Mouse (Mus musculus): Measurements from ENCODE around the gene Tbx3. TPM values are rescaled to one million over a fixed set of nuclear protein-coding genes. Genes with fewer than 3 reads are reported as not detected.

Gene Tbx3
- polyA plus RNA-seq, 1 experiment from 2014 or later, result 2.4 TPM

DNA sequence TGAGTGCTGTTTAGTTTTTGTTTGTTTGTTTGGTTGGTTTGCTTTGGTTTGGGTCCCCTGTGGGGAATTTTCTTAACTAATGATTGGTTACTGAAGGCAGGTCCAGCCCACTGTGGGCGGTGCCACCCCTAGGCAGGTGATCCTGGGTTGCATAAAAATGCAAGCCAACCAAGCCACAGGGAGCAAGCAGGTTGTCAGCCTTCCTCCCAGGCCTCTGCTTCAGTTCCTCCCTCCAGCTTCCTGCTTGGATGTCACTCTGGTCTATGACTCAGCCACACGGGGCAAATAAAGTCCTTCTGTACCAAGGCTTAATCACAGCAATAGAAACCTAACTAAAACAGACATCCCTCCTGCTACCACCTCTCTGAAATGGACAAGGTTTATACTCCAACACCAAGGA is 35.6 kb upstream of the Tbx3 start:
- ATAC-seq, result no peak
- H3K9me3 ChIP-seq (replicated peaks; ENCODE audit: control insufficient read depth, low read length, poor library complexity, severe bottlenecking), result no peaks in the 10 kb centered on the region
- 87% methylated on average over 2 of the region's 2 CpGs for WGBS
- H3K4me2 ChIP-seq (ENCODE audit: low read length), result no peak overlapping the region
- no peaks in the 10 kb centered on the region; the same call in none of the 2 replicates for H3K27me3 ChIP-seq (ENCODE audit: control insufficient read depth, insufficient read depth, low read depth, low read length)
- no peak overlapping the region for H3K27ac ChIP-seq (ENCODE audit: low read length)
- no peaks in the 10 kb centered on the region for H3K4me1 ChIP-seq (ENCODE audit: control insufficient read depth, insufficient read depth, low read length)
- no peak overlapping the region for H3K9ac ChIP-seq (ENCODE audit: low read depth, low read length)
- H3K4me3 ChIP-seq (ENCODE audit: low read depth, low read length), result no peak overlapping the region
- H3K36me3 ChIP-seq (ENCODE audit: control insufficient read depth, insufficient read depth, low read length), result no peaks in the 10 kb centered on the region

DNA sequence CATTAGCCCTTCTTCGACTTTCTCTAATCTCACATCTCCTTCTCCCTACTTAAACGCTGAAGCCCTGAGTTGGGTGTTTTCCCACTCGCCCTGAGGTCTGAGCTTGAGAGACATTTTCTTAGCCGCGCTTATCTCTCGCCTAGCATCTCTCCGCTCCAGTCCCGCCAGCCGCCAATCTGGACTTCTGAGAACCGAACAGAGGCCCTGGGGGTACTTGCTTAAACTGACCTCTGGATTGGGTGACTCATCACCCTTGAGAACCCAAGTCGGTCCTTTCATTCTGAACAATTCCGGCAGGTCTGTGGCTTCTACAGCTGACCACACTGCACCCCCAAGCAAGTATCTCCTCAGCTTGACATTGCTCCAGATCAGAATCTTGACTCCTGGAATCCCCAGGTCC is 32.2 kb upstream of the Tbx3 start:
- Histone ChIP-seq H3K27me3 (ENCODE audit: control insufficient read depth, insufficient read depth, low read depth, low read length) (no peaks in the 10 kb centered on the region; the same call in 1 of the 2 replicates), H3K4me3 (ENCODE audit: low read depth, low read length) (no peak overlapping the region), H3K9ac (ENCODE audit: low read depth, low read length) (no peak overlapping the region), H3K4me1 (ENCODE audit: control insufficient read depth, insufficient read depth, low read length) (no peaks in the 10 kb centered on the region), H3K36me3 (ENCODE audit: control insufficient read depth, insufficient read depth, low read length) (no peaks in the 10 kb centered on the region), H3K4me2 (ENCODE audit: low read length) (no peak overlapping the region), H3K27ac (ENCODE audit: low read length) (no peak overlapping the region), H3K9me3 (replicated peaks; ENCODE audit: control insufficient read depth, low read length, poor library complexity, severe bottlenecking) (no peaks in the 10 kb centered on the region)
- WGBS, result 86% methylated on average over 12 of the region's 12 CpGs
- no peak for ATAC-seq

DNA sequence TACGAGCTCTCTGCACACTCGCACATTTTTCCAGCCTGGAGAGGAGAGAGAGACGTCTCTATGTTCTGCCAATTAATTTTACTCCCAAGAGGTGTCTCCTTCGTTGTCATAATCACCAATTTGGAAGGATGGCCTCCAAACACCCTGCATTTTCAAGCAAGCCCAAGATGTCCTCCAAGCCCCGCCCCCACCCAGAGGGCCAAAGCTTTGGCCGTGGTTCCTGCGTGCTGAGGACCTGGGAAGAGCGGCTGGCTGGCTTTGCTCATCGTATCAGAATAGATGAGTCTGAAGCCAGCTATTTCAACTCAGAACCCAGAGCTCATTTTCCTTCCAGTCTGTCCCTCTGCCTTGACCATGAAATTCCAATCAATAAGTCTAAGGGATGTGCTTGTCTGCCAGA is 29.4 kb upstream of the Tbx3 start:
- no peaks in the 10 kb centered on the region for H3K36me3 ChIP-seq (ENCODE audit: control insufficient read depth, insufficient read depth, low read length)
- H3K4me1 ChIP-seq (ENCODE audit: control insufficient read depth, insufficient read depth, low read length), result no peaks in the 10 kb centered on the region
- H3K4me2 ChIP-seq (ENCODE audit: low read length), result no peak overlapping the region
- no peaks in the 10 kb centered on the region for H3K9me3 ChIP-seq (replicated peaks; ENCODE audit: control insufficient read depth, low read length, poor library complexity, severe bottlenecking)
- 73% methylated on average over 9 of the region's 9 CpGs for WGBS
- no peak for ATAC-seq
- H3K9ac ChIP-seq (ENCODE audit: low read depth, low read length), result no peak overlapping the region
- no peak overlapping the region for H3K27ac ChIP-seq (ENCODE audit: low read length)
- H3K27me3 ChIP-seq (ENCODE audit: control insufficient read depth, insufficient read depth, low read depth, low read length), result no peaks in the 10 kb centered on the region; the same call in 1 of the 2 replicates
- no peak overlapping the region for H3K4me3 ChIP-seq (ENCODE audit: low read depth, low read length)

DNA sequence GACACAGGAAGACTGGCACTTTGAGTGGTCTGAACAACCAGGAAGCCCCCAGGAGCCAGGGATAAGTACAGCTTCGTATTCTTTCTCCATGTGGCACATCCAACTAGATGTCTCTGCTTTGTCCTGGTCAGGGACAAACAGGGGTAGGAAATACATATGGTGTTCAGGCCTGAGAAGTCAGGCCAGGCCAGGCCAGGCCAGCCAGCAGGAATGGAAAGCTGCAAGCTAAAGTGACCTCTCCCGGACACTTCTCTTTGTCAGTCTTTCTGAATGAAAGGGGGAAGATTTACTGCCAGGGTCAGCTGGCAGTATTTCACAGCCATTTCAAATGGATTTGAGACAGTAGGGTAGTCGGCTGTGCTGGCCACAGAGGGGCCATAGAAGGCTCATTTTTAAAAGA is 28.8 kb upstream of the Tbx3 start:
- Histone ChIP-seq H3K4me3 (ENCODE audit: low read depth, low read length) (no peak overlapping the region), H3K9ac (ENCODE audit: low read depth, low read length) (no peak overlapping the region), H3K4me1 (ENCODE audit: control insufficient read depth, insufficient read depth, low read length) (no peaks in the 10 kb centered on the region), H3K27ac (ENCODE audit: low read length) (no peak overlapping the region), H3K9me3 (replicated peaks; ENCODE audit: control insufficient read depth, low read length, poor library complexity, severe bottlenecking) (no peaks in the 10 kb centered on the region), H3K36me3 (ENCODE audit: control insufficient read depth, insufficient read depth, low read length) (no peaks in the 10 kb centered on the region), H3K27me3 (ENCODE audit: control insufficient read depth, insufficient read depth, low read depth, low read length) (no peaks in the 10 kb centered on the region; the same call in 1 of the 2 replicates), H3K4me2 (ENCODE audit: low read length) (no peak overlapping the region)
- WGBS, result 28% methylated on average over 3 of the region's 3 CpGs
- ATAC-seq, result no peak

DNA sequence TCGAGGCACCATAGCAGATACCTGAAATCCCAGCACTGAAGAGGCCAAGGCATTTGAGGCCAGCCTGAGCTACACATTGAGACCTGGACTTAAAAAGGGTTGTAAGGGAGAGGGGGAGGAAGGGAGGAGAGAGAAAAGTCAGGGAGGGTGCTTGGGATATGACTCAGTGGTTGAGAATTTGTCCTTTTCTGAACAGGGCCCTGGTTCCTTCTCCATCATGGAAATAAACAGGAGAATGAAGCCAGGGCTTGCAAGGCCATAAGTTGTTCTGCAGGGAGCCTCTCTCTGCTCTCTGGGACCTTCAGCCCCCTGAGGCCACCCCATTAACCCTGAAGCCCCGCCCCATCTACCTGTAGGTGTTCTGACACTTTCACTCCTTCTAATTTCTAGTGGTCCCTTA is 23.5 kb upstream of the Tbx3 start:
- ATAC-seq, result no peak
- Histone ChIP-seq H3K4me2 (ENCODE audit: low read length) (no peak overlapping the region), H3K4me1 (ENCODE audit: control insufficient read depth, insufficient read depth, low read length) (no peaks in the 10 kb centered on the region), H3K27ac (ENCODE audit: low read length) (no peak overlapping the region), H3K9ac (ENCODE audit: low read depth, low read length) (no peak overlapping the region), H3K27me3 (ENCODE audit: control insufficient read depth, insufficient read depth, low read depth, low read length) (peaks cover 8% of the 10 kb centered on the region), H3K36me3 (ENCODE audit: control insufficient read depth, insufficient read depth, low read length) (no peaks in the 10 kb centered on the region), H3K4me3 (ENCODE audit: low read depth, low read length) (no peak overlapping the region), H3K9me3 (replicated peaks; ENCODE audit: control insufficient read depth, low read length, poor library complexity, severe bottlenecking) (no peaks in the 10 kb centered on the region)
- WGBS, result 64% methylated on average over 2 of the region's 2 CpGs

DNA sequence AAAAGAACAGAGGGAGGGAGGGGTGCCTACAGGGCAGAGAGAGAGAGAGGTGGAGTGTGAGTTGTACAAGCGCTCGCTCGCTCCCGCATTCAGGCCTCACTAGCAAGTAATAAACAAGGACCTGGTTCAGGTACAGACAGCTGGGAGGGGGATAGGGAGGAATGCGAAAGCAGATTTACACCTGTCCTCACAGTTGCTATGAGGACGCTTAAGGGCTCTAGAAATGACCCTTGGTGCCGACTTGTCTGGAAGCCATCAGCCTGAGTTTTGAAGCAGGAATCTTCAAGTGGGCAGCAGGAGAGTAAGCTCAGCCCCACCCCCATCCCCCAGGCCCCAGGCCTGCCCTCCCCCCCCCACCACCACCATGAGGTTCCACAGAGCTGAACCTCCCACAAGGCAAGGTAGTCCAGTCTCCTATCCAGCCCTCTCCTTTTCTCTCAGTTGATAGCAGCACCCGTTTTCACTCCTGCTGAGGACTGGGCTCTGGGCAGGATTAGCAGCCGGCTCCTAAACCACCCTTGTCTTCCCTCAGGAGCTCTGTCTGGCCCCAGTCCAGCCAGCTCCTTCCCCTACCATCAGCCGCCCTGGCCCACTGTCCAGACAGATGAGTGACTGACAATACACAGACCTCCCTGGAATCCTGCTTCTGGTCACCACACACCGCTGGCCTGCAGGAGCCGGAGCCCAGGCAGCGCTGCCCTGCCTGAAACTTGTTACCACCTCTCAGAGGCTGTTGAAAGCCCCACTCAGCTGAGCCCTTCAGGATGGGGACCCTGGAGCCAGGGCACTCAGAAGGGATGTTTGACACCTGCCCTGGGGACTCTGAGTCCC is 19.1 kb upstream of the Tbx3 start:
- Histone ChIP-seq H3K9me3 (replicated peaks; ENCODE audit: control insufficient read depth, low read length, poor library complexity, severe bottlenecking) (no peaks in the 10 kb centered on the region), H3K4me2 (ENCODE audit: low read length) (no peak overlapping the region), H3K27ac (ENCODE audit: low read length) (no peak overlapping the region), H3K36me3 (ENCODE audit: control insufficient read depth, insufficient read depth, low read length) (no peaks in the 10 kb centered on the region), H3K27me3 (ENCODE audit: control insufficient read depth, insufficient read depth, low read depth, low read length) (peaks cover 30% of the 10 kb centered on the region), H3K9ac (ENCODE audit: low read depth, low read length) (no peak overlapping the region), H3K4me3 (ENCODE audit: low read depth, low read length) (no peak overlapping the region), H3K4me1 (ENCODE audit: control insufficient read depth, insufficient read depth, low read length) (no peaks in the 10 kb centered on the region)
- 25% methylated on average over 13 of the region's 13 CpGs for WGBS
- no peak for ATAC-seq

DNA sequence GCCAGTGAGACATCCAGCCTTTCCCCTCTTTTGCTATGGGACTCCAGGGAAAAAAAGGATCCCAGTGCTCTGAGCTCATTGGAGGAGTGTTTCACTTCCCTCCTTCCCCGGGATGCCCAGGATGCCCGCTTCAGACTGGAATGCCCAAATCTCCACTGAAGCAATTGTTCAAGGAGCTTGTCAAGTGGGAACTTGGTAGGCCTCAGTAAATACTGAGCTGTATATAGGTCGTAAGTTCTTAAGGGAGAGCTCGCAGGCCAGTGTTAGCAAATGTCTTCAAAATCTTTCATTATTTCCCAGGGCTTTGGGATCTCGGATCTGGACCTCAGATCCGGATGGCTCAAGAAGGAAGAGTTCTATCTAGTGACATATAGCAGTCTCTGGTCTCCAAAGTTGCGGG is 14.1 kb upstream of the Tbx3 start:
- no peaks in the 10 kb centered on the region for H3K9me3 ChIP-seq (replicated peaks; ENCODE audit: control insufficient read depth, low read length, poor library complexity, severe bottlenecking)
- H3K4me2 ChIP-seq (ENCODE audit: low read length), result no peak overlapping the region
- no peak overlapping the region for H3K9ac ChIP-seq (ENCODE audit: low read depth, low read length)
- H3K27me3 ChIP-seq (ENCODE audit: control insufficient read depth, insufficient read depth, low read depth, low read length), result peaks cover 74% of the 10 kb centered on the region
- H3K36me3 ChIP-seq (ENCODE audit: control insufficient read depth, insufficient read depth, low read length), result no peaks in the 10 kb centered on the region
- WGBS, result 6% methylated on average over 7 of the region's 7 CpGs
- no peak overlapping the region for H3K4me3 ChIP-seq (ENCODE audit: low read depth, low read length)
- ATAC-seq, result no peak
- no peak overlapping the region for H3K27ac ChIP-seq (ENCODE audit: low read length)
- no peaks in the 10 kb centered on the region for H3K4me1 ChIP-seq (ENCODE audit: control insufficient read depth, insufficient read depth, low read length)

DNA sequence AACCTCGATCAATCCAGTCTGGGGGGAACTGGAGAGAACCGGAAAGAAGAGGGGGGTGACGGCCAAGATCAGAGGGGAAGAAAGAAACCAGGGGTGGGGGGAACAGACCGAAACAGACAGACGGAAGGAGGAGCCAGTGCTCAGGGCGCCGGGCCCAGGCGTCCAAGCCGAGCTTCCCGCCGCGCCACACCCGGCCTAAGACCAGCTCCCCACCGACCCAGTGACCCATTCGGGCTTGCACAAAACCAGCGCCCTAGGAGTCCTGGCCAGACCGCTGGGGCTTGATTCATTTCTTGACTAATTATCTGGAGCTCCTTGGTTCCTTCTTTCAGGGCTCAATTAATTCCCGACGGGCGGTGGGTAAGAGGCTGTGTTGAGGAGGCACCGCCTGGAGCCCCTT is 13.6 kb upstream of the Tbx3 start:
- H3K27me3 ChIP-seq (ENCODE audit: control insufficient read depth, insufficient read depth, low read depth, low read length), result peaks cover 69% of the 10 kb centered on the region
- H3K9ac ChIP-seq (ENCODE audit: low read depth, low read length), result no peak overlapping the region
- H3K27ac ChIP-seq (ENCODE audit: low read length), result no peak overlapping the region
- H3K9me3 ChIP-seq (replicated peaks; ENCODE audit: control insufficient read depth, low read length, poor library complexity, severe bottlenecking), result no peaks in the 10 kb centered on the region
- H3K36me3 ChIP-seq (ENCODE audit: control insufficient read depth, insufficient read depth, low read length), result no peaks in the 10 kb centered on the region
- no peak overlapping the region for H3K4me2 ChIP-seq (ENCODE audit: low read length)
- 1% methylated on average over 21 of the region's 21 CpGs for WGBS
- H3K4me3 ChIP-seq (ENCODE audit: low read depth, low read length), result no peak overlapping the region
- no peak for ATAC-seq
- H3K4me1 ChIP-seq (ENCODE audit: control insufficient read depth, insufficient read depth, low read length), result no peaks in the 10 kb centered on the region

DNA sequence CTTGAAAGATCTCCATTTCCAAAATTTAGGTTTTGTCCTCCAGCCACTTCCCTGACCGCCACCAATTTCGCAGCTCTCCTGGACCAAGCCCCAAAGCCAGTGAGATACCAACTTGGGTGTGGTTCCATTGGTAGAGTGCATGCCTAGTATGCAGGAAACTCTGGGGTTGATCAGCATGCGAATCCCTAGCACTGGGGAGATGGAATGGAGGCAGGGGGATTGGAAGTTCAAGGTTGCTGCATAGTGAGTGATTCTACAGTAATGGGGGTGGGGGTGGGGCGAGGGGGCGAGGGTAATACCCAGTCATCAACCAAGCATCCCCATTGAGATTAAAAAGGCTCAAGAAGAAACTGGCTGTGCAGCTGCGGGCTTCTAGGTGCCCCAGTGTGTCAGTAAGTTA is 13.1 kb upstream of the Tbx3 start:
- 2% methylated on average over 6 of the region's 6 CpGs for WGBS
- Histone ChIP-seq H3K4me1 (ENCODE audit: control insufficient read depth, insufficient read depth, low read length) (no peaks in the 10 kb centered on the region), H3K9me3 (replicated peaks; ENCODE audit: control insufficient read depth, low read length, poor library complexity, severe bottlenecking) (no peaks in the 10 kb centered on the region), H3K27me3 (ENCODE audit: control insufficient read depth, insufficient read depth, low read depth, low read length) (peaks cover 72% of the 10 kb centered on the region), H3K36me3 (ENCODE audit: control insufficient read depth, insufficient read depth, low read length) (no peaks in the 10 kb centered on the region), H3K4me2 (ENCODE audit: low read length) (no peak overlapping the region), H3K9ac (ENCODE audit: low read depth, low read length) (no peak overlapping the region), H3K4me3 (ENCODE audit: low read depth, low read length) (no peak overlapping the region), H3K27ac (ENCODE audit: low read length) (no peak overlapping the region)
- ATAC-seq, result no peak

All from midbrain, embryonic 16.5 days (tissue).